9 mouse cellular contexts compared by ENCODE assay signal in the genomic region with DNA sequence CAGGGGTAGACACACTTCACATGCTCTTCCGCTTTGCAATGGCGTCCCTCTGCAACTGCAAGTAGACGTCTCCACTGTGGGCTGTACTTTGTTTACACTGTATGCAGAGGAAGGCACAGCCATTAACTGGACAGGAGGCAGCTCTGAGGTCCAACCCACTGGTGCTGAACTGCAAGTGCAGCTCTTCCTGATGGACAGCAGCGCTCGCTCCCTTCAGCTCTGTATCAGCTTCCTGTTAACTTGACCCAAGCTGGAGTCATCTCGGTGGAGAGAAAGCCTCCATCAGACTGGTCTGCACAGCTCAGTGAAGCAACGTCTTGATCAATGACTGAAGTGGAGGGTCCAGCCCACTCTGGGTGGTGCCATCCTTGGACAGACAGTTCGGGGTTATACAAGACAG. TPM values are rescaled to one million over a fixed set of nuclear protein-coding genes. Genes with fewer than 3 reads are reported as not detected.
DNase-seq lines count a peak whose midpoint lies in the region; ATAC-seq and TF ChIP-seq lines count a peak whose summit lies in the region.
"Had no signal": no experiment of that assay in that cellular context is flagged by ENCODE, and none has a peak within 500 bp of the region (broad histone marks: within the 10 kb centered on the region; RNA-seq: fewer than 3 reads in every experiment).

No protein-coding gene starts in this region.

- 0 out of 2 replicates have a peak, but pooled peaks have one; percentile 3 for TF ChIP-seq CTCF in heart, postnatal 0 days (IDR thresholded peaks at IDR 0.05; ENCODE audit: low read depth)
- TF ChIP-seq CTCF in midbrain, postnatal 0 days (IDR thresholded peaks at IDR 0.05), result no peak

- ATAC-seq in heart, postnatal 0 days (ENCODE audit: insufficient read depth, low read depth), result peak; percentile 54; the same call in 1 of the 2 replicates
- ATAC-seq in midbrain, embryonic 16.5 days, result peak; percentile 25; the same call in 1 of the 2 replicates
- no peak for ATAC-seq in midbrain, postnatal 0 days (ENCODE audit: low FRiP score)
- peak; percentile 45; the same call in 1 of the 2 replicates for ATAC-seq in liver, embryonic 15.5 days (ENCODE audit: insufficient read depth)

- no peaks in the 10 kb centered on the region for H3K36me3 ChIP-seq in heart, postnatal 0 days (replicated peaks; ENCODE audit: control insufficient read depth, insufficient read depth, low read length)
- no peaks in the 10 kb centered on the region for H3K36me3 ChIP-seq in midbrain, embryonic 16.5 days (ENCODE audit: control insufficient read depth, insufficient read depth, low read length)
- no peaks in the 10 kb centered on the region for H3K36me3 ChIP-seq in midbrain, postnatal 0 days (ENCODE audit: insufficient read depth, low read length)
- no peaks in the 10 kb centered on the region for H3K36me3 ChIP-seq in liver, embryonic 15.5 days (replicated peaks)

- H3K9ac ChIP-seq in heart, postnatal 0 days (replicated peaks; ENCODE audit: low read depth, low read length), result no peak overlapping the region
- H3K9ac ChIP-seq in midbrain, embryonic 16.5 days (ENCODE audit: low read depth, low read length), result no peak overlapping the region
- H3K9ac ChIP-seq in midbrain, postnatal 0 days (replicated peaks; ENCODE audit: low read length, poor library complexity, severe bottlenecking), result no peak overlapping the region
- no peak overlapping the region for H3K9ac ChIP-seq in liver, embryonic 15.5 days
- H3K9ac ChIP-seq: hindbrain, embryonic 14.5 days had no signal

- H3K27me3 ChIP-seq in heart, postnatal 0 days (ENCODE audit: control insufficient read depth, insufficient read depth, low read length), result no peaks in the 10 kb centered on the region
- no peaks in the 10 kb centered on the region for H3K27me3 ChIP-seq in midbrain, embryonic 16.5 days (ENCODE audit: control insufficient read depth, insufficient read depth, low read depth, low read length)
- no peaks in the 10 kb centered on the region for H3K27me3 ChIP-seq in midbrain, postnatal 0 days (ENCODE audit: insufficient read depth, low read length)
- no peaks in the 10 kb centered on the region for H3K27me3 ChIP-seq in liver, embryonic 15.5 days

- peak; percentile 52 for DNase-seq in heart, postnatal 0 days (ENCODE audit: low spot score)
- DNase-seq in heart, adult 18-20 months, result no peak
- no peak for DNase-seq in midbrain, postnatal 0 days (ENCODE audit: low spot score)
- no peak for DNase-seq in spleen, adult 12 weeks (ENCODE audit: low spot score)
- no peak for DNase-seq in cerebellum, postnatal 4 days (ENCODE audit: low spot score in 2 of 2)
- DNase-seq: thymus, postnatal 4 days had no signal

- no peaks in the 10 kb centered on the region for H3K9me3 ChIP-seq in heart, postnatal 0 days (replicated peaks; ENCODE audit: control insufficient read depth, low read length)
- no peaks in the 10 kb centered on the region for H3K9me3 ChIP-seq in midbrain, embryonic 16.5 days (replicated peaks; ENCODE audit: control insufficient read depth, low read length, poor library complexity, severe bottlenecking)
- no peaks in the 10 kb centered on the region for H3K9me3 ChIP-seq in midbrain, postnatal 0 days (ENCODE audit: low read length)
- no peaks in the 10 kb centered on the region for H3K9me3 ChIP-seq in liver, embryonic 15.5 days (replicated peaks)

- TF ChIP-seq EP300 in heart, postnatal 0 days (IDR thresholded peaks at IDR 0.05; ENCODE audit: low read depth), result no peak

- H3K27ac ChIP-seq in heart, postnatal 0 days (ENCODE audit: low read depth), result no peak overlapping the region
- no peak overlapping the region for H3K27ac ChIP-seq in midbrain, embryonic 16.5 days (ENCODE audit: low read length)
- H3K27ac ChIP-seq in midbrain, postnatal 0 days (ENCODE audit: low read depth, low read length), result no peak overlapping the region
- no peak overlapping the region for H3K27ac ChIP-seq in liver, embryonic 15.5 days (replicated peaks)
- H3K27ac ChIP-seq: hindbrain, embryonic 14.5 days had no signal

- H3K4me1 ChIP-seq in heart, postnatal 0 days (ENCODE audit: control insufficient read depth, insufficient read depth), result peaks cover 26% of the 10 kb centered on the region
- H3K4me1 ChIP-seq in midbrain, embryonic 16.5 days (ENCODE audit: control insufficient read depth, insufficient read depth, low read length), result peaks cover 2% of the 10 kb centered on the region
- H3K4me1 ChIP-seq in midbrain, postnatal 0 days (ENCODE audit: insufficient read depth, low read length), result no peaks in the 10 kb centered on the region
- H3K4me1 ChIP-seq in liver, embryonic 15.5 days (replicated peaks), result peaks cover 44% of the 10 kb centered on the region

- H3K4me3 ChIP-seq in heart, postnatal 0 days (ENCODE audit: low read depth, low read length), result no peak overlapping the region
- no peak overlapping the region for H3K4me3 ChIP-seq in midbrain, embryonic 16.5 days (ENCODE audit: low read depth, low read length)
- H3K4me3 ChIP-seq in midbrain, postnatal 0 days (ENCODE audit: low read depth, low read length), result no peak overlapping the region
- H3K4me3 ChIP-seq in liver, embryonic 15.5 days (replicated peaks), result no peak overlapping the region

- H3K4me2 ChIP-seq in heart, postnatal 0 days (ENCODE audit: low read depth, low read length), result no peak overlapping the region
- no peak overlapping the region for H3K4me2 ChIP-seq in midbrain, embryonic 16.5 days (ENCODE audit: low read length)
- no peak overlapping the region for H3K4me2 ChIP-seq in midbrain, postnatal 0 days (ENCODE audit: low read depth, low read length, poor library complexity, severe bottlenecking)
- no peak overlapping the region for H3K4me2 ChIP-seq in liver, embryonic 15.5 days
- H3K4me2 ChIP-seq: hindbrain, embryonic 14.5 days had no signal

- 37% methylated on average over 8 of the region's 8 CpGs for WGBS in heart, postnatal 0 days
- 72% methylated on average over 8 of the region's 8 CpGs for WGBS in midbrain, embryonic 16.5 days
- 71% methylated on average over 8 of the region's 8 CpGs for WGBS in midbrain, postnatal 0 days
- 50% methylated on average over 8 of the region's 8 CpGs for WGBS in liver, embryonic 15.5 days (ENCODE audit: insufficient replicate concordance)

RNA-seq across cellular contexts. Expression of a gene that starts 57.6 kb away (rescaled TPM):
- 15.8 and 17.2 TPM in 2 replicates for total RNA-seq in heart, postnatal 0 days (2014; rRNA removed; ENCODE audit: low replicate concordance)
- polyA plus RNA-seq in heart, postnatal 0 days (2015; fragmentation: Nextera tagmentation; extraction: Ambion mirVana), result 3.5 and 3.7 TPM in 2 replicates
- total RNA-seq in heart, adult 18-20 months (2021), result 10 to 100 TPM; 14.6 to 15.4 TPM
- 14.6 and 14.8 TPM in 2 replicates for polyA plus RNA-seq in midbrain, embryonic 16.5 days (2015; fragmentation: Nextera tagmentation; extraction: Ambion mirVana)
- 68.8 and 72.9 TPM in 2 replicates for total RNA-seq in midbrain, postnatal 0 days (2014; rRNA removed)
- polyA plus RNA-seq in midbrain, postnatal 0 days (2015; fragmentation: Nextera tagmentation; extraction: Ambion mirVana), result 8.9 and 11.3 TPM in 2 replicates
- 0.81 and 0.89 TPM in 2 replicates for polyA plus RNA-seq in liver, embryonic 15.5 days (2015; fragmentation: Nextera tagmentation; extraction: Ambion mirVana)
